Mouse (Mus musculus) lung, adult 2 months (tissue): ENCODE measurements around the gene Letm1. TPM values are rescaled to one million over a fixed set of nuclear protein-coding genes. Genes with fewer than 3 reads are reported as not detected.

Source experiments
- DNase-seq: peaks from one replicate; pipeline ENCODE4 v3.0.0; 2022
- H3K4me1 ChIP-seq: fragments of 200-500 bp; 2 replicates; pipeline ENCODE4 v1.6.1; 2011; ENCODE audit warnings: low read length; ENCODE audit not compliant: control insufficient read depth, insufficient read depth
- H3K4me3 ChIP-seq: fragments of 200-500 bp; replicated peaks from 2 replicates; pipeline ENCODE3; 2011; ENCODE audit warnings: low read depth, mild to moderate bottlenecking, control low read depth, low read length; ENCODE audit errors: extremely low read depth
- CTCF ChIP-seq: fragments of 200-500 bp; IDR thresholded peaks from 2 replicates; pipeline ENCODE4 v1.5.1; 2011; ENCODE audit warnings: mild to moderate bottlenecking, low read length, control low read depth; ENCODE audit not compliant: insufficient read depth
- POLR2A ChIP-seq: fragments of 200-500 bp; IDR thresholded peaks from 2 replicates; pipeline ENCODE4 v1.6.1; 2011; ENCODE audit warnings: low read depth, mild to moderate bottlenecking, control low read depth, low read length, borderline replicate concordance; ENCODE audit errors: extremely low read depth
- WGBS: fragments of 180-500 bp; shearing (Covaris S2); methylation state at CpG from one replicate; pipeline ENCODE4 v1.1.7; 2018; 5-methylcytosine and 5-hydroxymethylcytosine counted together
- polyA plus RNA-seq: library from polyadenylated mRNA; depleted of rRNA; stranded (reverse); fragments of >200 nt; gene quantifications from 2 replicates; pipeline ENCODE4 v1.2.3, GENCODE M21; 2012

The Letm1 gene
- polyA plus RNA-seq, 1 experiment: 41.8 TPM

GRCm38 (mm10) chr5:33716467-33716866 is 66.2 kb downstream of the Letm1 start:
- H3K4me1 ChIP-seq: 0 out of 2 replicates have a peak, but pooled peaks cover 4% of the 10 kb centered on the region
- no peak for DNase-seq
- WGBS: 77% methylated on average over 6 of the region's 6 CpGs
- H3K4me3 ChIP-seq: no peak overlapping the region
- TF ChIP-seq CTCF (no peak), POLR2A (no peak)

GRCm38 (mm10) chr5:33715182-33715581 is 67.4 kb downstream of the Letm1 start:
- TF ChIP-seq CTCF: no peak
- no peak for TF ChIP-seq POLR2A
- no peak for DNase-seq
- Histone ChIP-seq H3K4me1 (no peaks in the 10 kb centered on the region), H3K4me3 (no peak overlapping the region)
- WGBS: 80% methylated on average over 2 of the region's 2 CpGs

GRCm38 (mm10) chr5:33712550-33712949 is 70.1 kb downstream of the Letm1 start:
- 0 out of 2 replicates have a peak, but pooled peaks cover 3% of the 10 kb centered on the region for H3K4me1 ChIP-seq
- no peak overlapping the region for H3K4me3 ChIP-seq
- WGBS: 71% methylated on average over 2 of the region's 2 CpGs
- TF ChIP-seq CTCF (no peak), POLR2A (no peak)
- DNase-seq: no peak

GRCm38 (mm10) chr5:33709037-33709436 is 73.6 kb downstream of the Letm1 start:
- Histone ChIP-seq H3K4me1 (peaks cover 23% of the 10 kb centered on the region), H3K4me3 (no peak overlapping the region)
- DNase-seq: no peak
- 51% methylated on average over 2 of the region's 2 CpGs for WGBS
- TF ChIP-seq POLR2A (no peak), CTCF (no peak)

GRCm38 (mm10) chr5:33707163-33707562 is 75.5 kb downstream of the Letm1 start:
- TF ChIP-seq POLR2A (no peak), CTCF (no peak)
- DNase-seq: no peak
- WGBS: 39% methylated on average over 4 of the region's 4 CpGs
- Histone ChIP-seq H3K4me1 (peaks cover 23% of the 10 kb centered on the region), H3K4me3 (no peak overlapping the region)

GRCm38 (mm10) chr5:33706350-33706629 is 76.3 kb downstream of the Letm1 start:
- WGBS: 68% methylated on average over 1 of the region's 1 CpGs
- DNase-seq: no peak
- TF ChIP-seq CTCF: no peak
- no peak for TF ChIP-seq POLR2A
- no peak overlapping the region for H3K4me3 ChIP-seq
- peaks cover 23% of the 10 kb centered on the region for H3K4me1 ChIP-seq

GRCm38 (mm10) chr5:33705612-33706349 is 76.8 kb downstream of the Letm1 start:
- TF ChIP-seq CTCF (no peak), POLR2A (no peak)
- DNase-seq: no peak
- peaks cover 23% of the 10 kb centered on the region for H3K4me1 ChIP-seq
- WGBS: 58% methylated on average over 9 of the region's 9 CpGs
- H3K4me3 ChIP-seq: no peak overlapping the region

GRCm38 (mm10) chr5:33704945-33705611 is 77.5 kb downstream of the Letm1 start:
- no peak for DNase-seq
- Histone ChIP-seq H3K4me3 (no peak overlapping the region), H3K4me1 (peaks cover 27% of the 10 kb centered on the region)
- 41% methylated on average over 11 of the region's 11 CpGs for WGBS
- TF ChIP-seq CTCF: no peak
- no peak for TF ChIP-seq POLR2A

GRCm38 (mm10) chr5:33703999-33704398 is 78.6 kb downstream of the Letm1 start:
- DNase-seq: no peak
- no peak for TF ChIP-seq CTCF
- TF ChIP-seq POLR2A: no peak
- WGBS: 74% methylated on average over 8 of the region's 8 CpGs
- Histone ChIP-seq H3K4me3 (no peak overlapping the region), H3K4me1 (peaks cover 30% of the 10 kb centered on the region)

- H3K4me1 ChIP-seq: peaks cover 26% of the 10 kb centered on the region
- H3K4me3 ChIP-seq: no peak overlapping the region
- DNase-seq: no peak
- 80% methylated on average over 11 of the region's 11 CpGs for WGBS
- TF ChIP-seq CTCF (no peak), POLR2A (no peak)
These were observed 80.8 kb downstream of the Letm1 start for GRCm38 (mm10) chr5:33701832-33702231.
